Comparison of ENCODE assay signal across 8 mouse cellular contexts in the genomic region with DNA sequence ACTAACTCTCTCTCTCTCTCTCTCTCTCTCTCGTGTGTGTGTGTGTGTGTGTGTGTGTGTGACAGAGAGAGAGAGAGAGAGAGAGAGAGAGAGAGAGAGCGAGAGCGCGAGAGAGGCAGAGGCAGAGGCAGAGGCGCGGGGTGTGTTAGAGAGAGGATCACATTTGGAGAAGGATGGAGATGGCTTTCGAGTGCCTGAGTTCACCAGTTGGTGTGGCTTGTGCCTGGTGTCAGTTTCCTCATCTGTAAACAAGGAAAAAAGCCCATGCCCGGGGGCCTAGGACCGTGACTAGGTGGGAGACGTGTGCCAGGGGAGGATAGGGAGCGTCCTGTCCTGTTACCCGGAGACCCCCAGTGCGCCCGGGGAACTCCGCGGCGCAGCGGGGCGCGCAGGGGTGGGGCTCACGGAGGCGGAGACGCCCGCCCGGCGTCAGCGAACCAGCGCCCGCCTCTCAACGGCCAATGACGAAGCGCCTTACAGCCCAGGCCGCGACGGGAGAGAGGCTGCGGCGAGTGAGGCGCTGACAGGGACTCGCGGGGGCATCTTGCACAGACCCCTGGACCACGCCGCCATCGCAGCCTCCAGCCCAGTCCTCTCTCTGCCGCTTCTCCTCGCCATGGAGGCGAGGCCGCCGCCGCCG. TPM values are rescaled to one million over a fixed set of nuclear protein-coding genes. Genes with fewer than 3 reads are reported as not detected.
A peak's percentile ranks its signal among the peaks of the same experiment; 100 is the strongest.
DNase-seq lines count a peak whose midpoint lies in the region; ATAC-seq lines count a peak whose summit lies in the region.

A gene (plus strand): TSS at position 485 of the 640 bp plus-strand sequence.

- under 1% methylated on average over 46 of the region's 50 CpGs for WGBS in hindbrain, embryonic 12.5 days

- peak within 1 kb of the TSS; percentile 76 for H3K27ac ChIP-seq in hindbrain, embryonic 12.5 days

- peak within 1 kb of the TSS; percentile 84 for H3K4me3 ChIP-seq in hindbrain, embryonic 12.5 days

- peak; percentile 92 for DNase-seq in Muller cell, postnatal 12 days (ENCODE audit: inconsistent ontology term)
- DNase-seq in cerebellum, adult 9-11 months, result peak; percentile 90
- peak; percentile 79 to 92 for DNase-seq in frontal cortex, postnatal 10 days (ENCODE audit: low spot score in 2 of 2)
- peak; percentile 91 to 95 for DNase-seq in layer of hippocampus, postnatal 25 days (ENCODE audit: extremely low spot score in 1 of 2, low spot score in 1 of 2)
- peak; percentile 91 for DNase-seq in lung, postnatal 25 days (ENCODE audit: low spot score)
- DNase-seq in retina, embryonic 14.5 days (ENCODE audit: low spot score), result peak; percentile 90
- peak; percentile 95 for DNase-seq in thymus, postnatal 4 days

- H3K36me3 ChIP-seq in hindbrain, embryonic 12.5 days, result 0 out of 2 replicates have a peak, but pooled peaks cover 3% of the 10 kb centered on the region

- peak within 1 kb of the TSS; percentile 84 for H3K4me2 ChIP-seq in hindbrain, embryonic 12.5 days (replicated peaks)

- H3K9ac ChIP-seq in hindbrain, embryonic 12.5 days, result peak within 1 kb of the TSS; percentile 76

- peaks cover 22% of the 10 kb centered on the region for H3K4me1 ChIP-seq in hindbrain, embryonic 12.5 days

- no peaks in the 10 kb centered on the region for H3K9me3 ChIP-seq in hindbrain, embryonic 12.5 days (replicated peaks)

- peak; percentile 98 for ATAC-seq in hindbrain, embryonic 12.5 days (ENCODE audit: low FRiP score)

- H3K27me3 ChIP-seq in hindbrain, embryonic 12.5 days, result peaks cover 9% of the 10 kb centered on the region; the same call in 1 of the 2 replicates

RNA-seq across cellular contexts. Expression of the gene that starts here (rescaled TPM):
- polyA plus RNA-seq in hindbrain, embryonic 12.5 days (2016; fragmentation: Nextera tagmentation; extraction: Ambion mirVana), result 129 and 138 TPM in 2 replicates
- total RNA-seq in layer of hippocampus, postnatal 25 days (2021), result 100 to 1,000 TPM; 322 to 337 TPM

Comparison
In these comparisons a context has a peak if more than half of its experiments do, and no peak if none do; other contexts are left out.
1. Peak in every context shown above with its lines: DNase-seq, ATAC-seq, H3K4me3 ChIP-seq and H3K27ac ChIP-seq.